Mouse (Mus musculus) C2C12 (cell line): ENCODE data around the gene 1700029H14Rik. TPM values are rescaled to one million over a fixed set of nuclear protein-coding genes. Genes with fewer than 3 reads are reported as not detected.
A peak's percentile ranks its signal among the peaks of the same experiment; 100 is the strongest.

Experiments used
- H3K27me3 ChIP-seq: one replicate; pipeline ENCODE4 v1.6.1; 2011; ENCODE audit not compliant: control insufficient read depth, insufficient read depth, insufficient read length
- H3K36me3 ChIP-seq: one replicate; pipeline ENCODE4 v1.6.1; 2011; ENCODE audit not compliant: control insufficient read depth, insufficient read depth
- H3K4me3 ChIP-seq: one replicate; pipeline ENCODE4 v1.5.1; 2011; ENCODE audit warnings: mild to moderate bottlenecking, control low read depth; ENCODE audit not compliant: poor library complexity, insufficient read depth, severe bottlenecking
- H3K79me2 ChIP-seq: one replicate; pipeline ENCODE4 v1.6.1; 2011; ENCODE audit not compliant: control insufficient read depth, insufficient read depth
- H3K79me3 ChIP-seq: one replicate; pipeline ENCODE4 v1.6.1; 2011; ENCODE audit warnings: low read depth, control low read depth
- H3ac ChIP-seq: one replicate; pipeline ENCODE3; 2011; ENCODE audit warnings: low read depth; ENCODE audit not compliant: control insufficient read depth, insufficient read length
- CEBPB ChIP-seq: IDR thresholded peaks from one replicate; pipeline ENCODE4 v1.6.1; 2011; ENCODE audit warnings: low read depth, mild to moderate bottlenecking, control low read depth, moderate library complexity
- CTCF ChIP-seq: IDR thresholded peaks from one replicate; pipeline ENCODE4 v1.5.1; 2011; ENCODE audit not compliant: control insufficient read depth, insufficient read depth, insufficient read length
- FOSL1 ChIP-seq: IDR thresholded peaks from one replicate; pipeline ENCODE4 v1.8.0; 2011; ENCODE audit warnings: mild to moderate bottlenecking, low read length; ENCODE audit not compliant: poor library complexity, insufficient read depth, severe bottlenecking
- MAX ChIP-seq: IDR thresholded peaks from one replicate; pipeline ENCODE4 v1.6.1; 2011; ENCODE audit warnings: mild to moderate bottlenecking, control low read depth
- MYOD1 ChIP-seq: IDR thresholded peaks from one replicate; pipeline ENCODE4 v1.6.1; 2011; ENCODE audit warnings: low read depth; ENCODE audit not compliant: control insufficient read depth, insufficient read length
- MYOG ChIP-seq: IDR thresholded peaks from one replicate; pipeline ENCODE4 v1.6.1; 2011; ENCODE audit not compliant: control insufficient read depth, insufficient read length; ENCODE audit errors: extremely low read depth
- USF1 ChIP-seq: IDR thresholded peaks from one replicate; pipeline ENCODE4 v1.6.1; 2011; ENCODE audit warnings: low read depth, mild to moderate bottlenecking, control low read depth, moderate library complexity
- polyA plus RNA-seq: library from polyadenylated mRNA; unstranded; fragments of >200 nt; fragmentation: generic; extraction: Trizol; gene quantifications from one replicate; pipeline ENCODE4 v1.2.1, GENCODE M21; 2012; ENCODE audit warnings: missing spikeins

Gene 1700029H14Rik
- polyA plus RNA-seq, 1 experiment, result not detected

- TF ChIP-seq MYOD1 (no peak), MAX (no peak), CEBPB (no peak), CTCF (no peak), MYOG (no peak), USF1 (no peak), FOSL1 (no peak)
- Histone ChIP-seq H3K4me3 (no peak overlapping the region), H3K79me2 (no peaks in the 10 kb centered on the region), H3K36me3 (no peaks in the 10 kb centered on the region), H3K79me3 (no peaks in the 10 kb centered on the region), H3K27me3 (no peaks in the 10 kb centered on the region), H3ac (no peak overlapping the region)
These were observed 4.7 kb downstream of the 1700029H14Rik start for GRCm38 (mm10) chr8:13557526-13557925.

- Histone ChIP-seq H3K36me3 (no peaks in the 10 kb centered on the region), H3ac (no peak overlapping the region), H3K79me3 (no peaks in the 10 kb centered on the region), H3K79me2 (no peaks in the 10 kb centered on the region), H3K4me3 (no peak overlapping the region), H3K27me3 (no peaks in the 10 kb centered on the region)
- TF ChIP-seq MAX (no peak), MYOG (no peak), CTCF (no peak), MYOD1 (no peak), CEBPB (no peak), USF1 (no peak), FOSL1 (no peak)
These were observed 10.8 kb downstream of the 1700029H14Rik start for GRCm38 (mm10) chr8:13551574-13551830.

DNA sequence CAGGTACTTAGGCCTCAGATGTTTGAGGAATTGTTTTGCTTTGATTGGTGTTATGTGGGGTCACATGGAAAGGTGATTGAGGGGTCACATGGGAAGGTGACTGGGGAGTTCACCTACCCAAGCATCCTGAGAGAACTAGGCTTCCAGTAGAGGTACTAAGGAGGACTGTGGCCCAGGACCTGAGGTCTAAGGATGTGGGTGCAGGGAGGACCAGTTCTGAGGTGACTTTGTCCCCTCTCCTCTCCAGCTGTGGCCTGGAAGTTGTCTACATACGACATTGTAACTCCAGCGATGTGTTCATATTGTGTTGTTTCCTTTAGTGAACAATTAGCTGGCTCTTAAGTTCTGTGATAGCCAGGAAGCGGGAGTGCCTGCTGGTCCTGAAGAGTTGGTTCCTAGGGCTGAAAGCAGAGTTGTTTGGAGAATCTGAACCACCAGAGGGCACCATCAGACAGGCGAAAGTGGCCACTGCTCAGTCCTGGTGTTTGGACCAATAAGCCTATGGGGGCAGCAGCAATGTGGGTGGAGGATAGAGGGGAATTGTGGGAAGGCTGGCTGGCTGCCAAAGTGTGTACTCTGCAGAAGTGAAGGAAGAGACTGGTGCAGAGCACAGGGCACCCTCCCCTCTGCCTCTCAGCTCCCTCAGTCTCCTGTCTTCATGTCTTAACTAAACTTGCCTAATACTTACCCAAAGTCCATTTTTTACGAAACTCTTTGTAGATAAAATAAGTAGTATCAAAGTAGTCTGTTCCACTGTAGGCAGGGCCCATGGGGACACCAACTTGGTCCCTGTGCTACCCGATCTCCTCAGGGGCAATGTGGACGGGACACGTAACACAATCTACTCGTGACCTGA lies 11.3 kb downstream of the 1700029H14Rik start:
- no peaks in the 10 kb centered on the region for H3K79me2 ChIP-seq
- H3K27me3 ChIP-seq, result no peaks in the 10 kb centered on the region
- H3K36me3 ChIP-seq, result no peaks in the 10 kb centered on the region
- H3K79me3 ChIP-seq, result no peaks in the 10 kb centered on the region
- no peak overlapping the region for H3K4me3 ChIP-seq
- H3ac ChIP-seq, result no peak overlapping the region
- TF ChIP-seq MYOD1 (no peak), CEBPB (no peak), USF1 (no peak), CTCF (peak; percentile 73), FOSL1 (no peak), MYOG (no peak), MAX (no peak)

GRCm38 (mm10) chr8:13548831-13549230 lies 13.4 kb downstream of the 1700029H14Rik start:
- Histone ChIP-seq H3K4me3 (no peak overlapping the region), H3K79me2 (no peaks in the 10 kb centered on the region), H3K27me3 (no peaks in the 10 kb centered on the region), H3K36me3 (no peaks in the 10 kb centered on the region), H3K79me3 (no peaks in the 10 kb centered on the region), H3ac (no peak overlapping the region)
- TF ChIP-seq FOSL1 (no peak), CEBPB (no peak), MYOG (no peak), USF1 (no peak), MAX (no peak), MYOD1 (no peak), CTCF (no peak)

DNA sequence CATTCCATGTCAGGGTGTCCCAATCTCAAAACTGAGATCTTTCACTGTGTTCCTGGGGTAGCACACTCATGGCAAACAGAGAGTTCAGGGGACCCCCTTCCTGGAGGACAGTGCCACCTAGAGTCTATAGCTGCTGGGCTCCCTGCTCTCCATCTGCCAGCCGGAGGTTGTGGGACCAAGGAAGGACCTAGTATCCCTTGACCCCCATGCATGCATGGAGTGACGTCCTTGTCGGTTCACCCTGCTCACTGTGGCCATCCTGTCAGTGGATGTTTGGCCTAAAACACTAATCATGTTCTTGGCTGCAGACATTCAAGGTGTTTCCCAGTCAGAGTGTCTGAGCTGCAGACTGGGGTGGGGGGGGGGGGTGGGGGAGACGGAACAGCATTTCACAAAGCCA lies 14.0 kb downstream of the 1700029H14Rik start:
- TF ChIP-seq CTCF (peak; percentile 52), CEBPB (no peak)
- no peaks in the 10 kb centered on the region for H3K79me2 ChIP-seq
- H3K4me3 ChIP-seq, result no peak overlapping the region
- H3K79me3 ChIP-seq, result no peaks in the 10 kb centered on the region
- H3K27me3 ChIP-seq, result no peaks in the 10 kb centered on the region
- H3K36me3 ChIP-seq, result no peaks in the 10 kb centered on the region
- H3ac ChIP-seq, result no peak overlapping the region

GRCm38 (mm10) chr8:13546421-13546820 lies 15.8 kb downstream of the 1700029H14Rik start:
- H3K4me3 ChIP-seq, result no peak overlapping the region
- TF ChIP-seq MAX (no peak), CEBPB (no peak), CTCF (no peak), MYOG (no peak), MYOD1 (no peak), USF1 (no peak), FOSL1 (no peak)
- H3K79me3 ChIP-seq, result no peaks in the 10 kb centered on the region
- no peaks in the 10 kb centered on the region for H3K79me2 ChIP-seq
- H3K27me3 ChIP-seq, result no peaks in the 10 kb centered on the region
- no peak overlapping the region for H3ac ChIP-seq
- H3K36me3 ChIP-seq, result no peaks in the 10 kb centered on the region
